Mouse (Mus musculus): ENCODE results near the gene Hspb2. TPM values are rescaled to one million over a fixed set of nuclear protein-coding genes. Genes with fewer than 3 reads are reported as not detected.

Hspb2 gene
- total RNA-seq, 2 experiments from 2014 or later: 120 to 134 TPM

GRCm38 (mm10) chr9:50718878-50719277 is 33.3 kb downstream of the Hspb2 start:
- DNase-seq (ENCODE audit: low spot score): no peak

DNA sequence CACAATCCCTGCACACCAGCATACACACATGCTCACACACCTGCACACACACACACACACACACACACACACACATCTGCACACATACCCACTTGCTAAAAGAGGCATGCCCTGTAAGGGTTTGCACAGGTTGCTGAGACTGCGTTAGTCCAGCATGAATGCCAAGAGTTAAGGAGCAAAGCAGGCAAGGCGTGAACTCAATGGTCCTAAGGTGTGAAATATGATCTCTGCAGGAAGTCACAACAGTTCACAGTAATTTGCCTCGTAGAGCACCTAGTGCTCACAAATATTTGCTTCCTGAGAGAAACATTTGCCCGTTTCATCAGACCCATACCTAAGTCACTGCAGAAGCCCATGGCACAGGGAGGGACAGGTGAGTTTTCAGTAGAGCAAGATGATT is 38.0 kb downstream of the Hspb2 start:
- no peak for DNase-seq (ENCODE audit: low spot score)

DNA sequence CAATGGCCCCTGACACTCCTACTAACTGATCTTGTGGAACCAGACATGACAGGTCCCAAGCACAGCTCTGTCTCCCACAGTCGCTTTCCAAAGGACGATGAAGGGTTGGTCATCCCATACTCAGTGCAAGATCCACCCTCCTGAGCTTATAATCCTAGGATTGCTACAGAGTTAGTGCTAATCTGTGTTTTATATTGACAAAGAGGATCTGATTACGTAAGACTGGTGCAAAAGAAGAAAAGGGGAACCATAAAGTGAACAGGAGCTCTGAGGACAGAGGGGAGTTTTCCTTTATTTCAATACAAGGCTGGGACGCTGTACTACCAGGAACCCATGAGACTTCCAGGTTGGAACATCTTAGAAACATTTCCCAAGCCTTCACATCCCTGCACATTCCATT is 40.8 kb downstream of the Hspb2 start:
- no peak for DNase-seq (ENCODE audit: low spot score)

DNA sequence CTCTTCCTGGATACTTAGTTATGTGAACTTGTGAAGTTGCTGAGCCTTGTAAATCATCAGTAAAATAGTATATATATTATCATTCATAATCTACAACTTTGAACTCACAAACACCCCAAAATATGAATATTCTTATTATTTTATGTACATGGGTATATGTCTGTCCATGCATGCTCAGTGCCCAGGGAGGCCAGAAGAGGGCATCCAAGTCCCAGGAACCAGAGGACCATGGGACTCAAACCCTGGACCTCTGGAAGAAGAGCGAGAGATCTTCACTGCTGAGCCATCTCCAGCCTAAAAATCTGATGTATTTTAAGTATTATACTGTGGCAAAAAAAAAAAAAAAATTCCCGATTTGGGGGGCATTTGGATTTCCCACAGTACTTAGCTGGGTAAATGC is 43.0 kb downstream of the Hspb2 start:
- peak; percentile 25 for DNase-seq (ENCODE audit: low spot score)

GRCm38 (mm10) chr9:50704907-50705306 is 47.2 kb downstream of the Hspb2 start:
- no peak for DNase-seq (ENCODE audit: low spot score)

Other genes with a start within 250 kb of the Hspb2 start
- 10 to 100 TPM; 11.0 to 12.2 TPM for gene Pts, start 223.6 kb downstream of the Hspb2 start, total RNA-seq (2021)
- 1 to 10 TPM; 1.0 to 2.0 TPM for gene Il18, start 197.5 kb downstream of the Hspb2 start, total RNA-seq (2021)
- gene Bco2, start 197.2 kb downstream of the Hspb2 start, total RNA-seq (2021): under 1 TPM; 0.27 to 0.55 TPM
- not detected for gene Tex12, start 191.0 kb downstream of the Hspb2 start, total RNA-seq (2021)
- gene Sdhd, start 148.5 kb downstream of the Hspb2 start, total RNA-seq (2021): 100 to 1,000 TPM; 300 to 329 TPM
- gene Timm8b, start 148.4 kb downstream of the Hspb2 start, total RNA-seq (2021): 100 to 1,000 TPM; 223 to 226 TPM
- under 1 TPM; 0.18 to 0.38 TPM for gene Pih1d2, start 135.0 kb downstream of the Hspb2 start, total RNA-seq (2021)
- 10 to 100 TPM; 11.1 to 11.6 TPM for gene Nkapd1, start 134.9 kb downstream of the Hspb2 start, total RNA-seq (2021)
- 100 to 1,000 TPM; 175 to 192 TPM for gene Dlat, start 92.6 kb downstream of the Hspb2 start, total RNA-seq (2021)
- 1 to 10 TPM; 2.1 to 4.7 TPM for gene Dixdc1, start 12.8 kb downstream of the Hspb2 start, total RNA-seq (2021)
- gene 2310030G06Rik, start 5.8 kb downstream of the Hspb2 start, total RNA-seq (2021): 1 to 10 TPM; 4.5 to 5.6 TPM
- gene Cryab, start 1.0 kb downstream of the Hspb2 start, total RNA-seq (2021): 1,000 to 10,000 TPM; 1,743 to 2,314 TPM
- gene Fdxacb1, start 15.9 kb upstream of the Hspb2 start, total RNA-seq (2021): 1 to 10 TPM; 4.2 to 4.4 TPM
- gene Alg9, start 22.7 kb upstream of the Hspb2 start, total RNA-seq (2021): 10 to 100 TPM; 10.3 to 10.8 TPM
- gene 1110032A03Rik, start 23.2 kb upstream of the Hspb2 start, total RNA-seq (2021): 10 to 100 TPM; 13.7 to 18.9 TPM
- 1 to 10 TPM; 4.3 to 5.4 TPM for gene Ppp2r1b, start 92.9 kb upstream of the Hspb2 start, total RNA-seq (2021)